8 mouse cellular contexts compared by ENCODE assay signal in genomic region chr12:85280845-85281651, GRCm38 (mm10). TPM values are rescaled to one million over a fixed set of nuclear protein-coding genes. Genes with fewer than 3 reads are reported as not detected.
DNase-seq lines count a peak whose midpoint lies in the region; ATAC-seq lines count a peak whose summit lies in the region.

No protein-coding gene starts in this region.

- H3K27me3 ChIP-seq in liver, embryonic 11.5 days (replicated peaks; ENCODE audit: control insufficient read depth, insufficient read depth, low read length), result no peaks in the 10 kb centered on the region
- H3K27me3 ChIP-seq in embryonic facial prominence, embryonic 15.5 days, result no peaks in the 10 kb centered on the region
- no peaks in the 10 kb centered on the region for H3K27me3 ChIP-seq in limb, embryonic 10.5 days (ENCODE audit: low read depth, poor library complexity, severe bottlenecking)
- H3K27me3 ChIP-seq in neural tube, embryonic 13.5 days, result no peaks in the 10 kb centered on the region

- peak; percentile 43; the same call in 1 of the 2 replicates for ATAC-seq in liver, embryonic 11.5 days (replicated peaks; ENCODE audit: low FRiP score)
- ATAC-seq in embryonic facial prominence, embryonic 15.5 days (ENCODE audit: insufficient number of reproducible peaks, low FRiP score, low TSS enrichment, low read depth), result no peak
- no peak; the same call in none of the 2 replicates for ATAC-seq in neural tube, embryonic 13.5 days (ENCODE audit: low read depth)

- no peak overlapping the region for H3K4me3 ChIP-seq in liver, embryonic 11.5 days (ENCODE audit: low read depth, low read length)
- peak overlapping the region; percentile 62 for H3K4me3 ChIP-seq in embryonic facial prominence, embryonic 15.5 days (replicated peaks)
- peak overlapping the region; percentile 74; the same call in 1 of the 2 replicates for H3K4me3 ChIP-seq in limb, embryonic 10.5 days
- H3K4me3 ChIP-seq in neural tube, embryonic 13.5 days, result peak overlapping the region; percentile 72; the same call in 1 of the 2 replicates

- peak overlapping the region; percentile 50; the same call in 1 of the 2 replicates for H3K9ac ChIP-seq in liver, embryonic 11.5 days (ENCODE audit: low read depth, low read length)
- no peak overlapping the region for H3K9ac ChIP-seq in embryonic facial prominence, embryonic 15.5 days
- no peak overlapping the region for H3K9ac ChIP-seq in neural tube, embryonic 13.5 days

- DNase-seq in liver, embryonic 11.5 days (ENCODE audit: low spot score), result no peak
- no peak for DNase-seq in liver
- DNase-seq in limb, embryonic 10.5 days (ENCODE audit: low spot score), result no peak
- no peak for DNase-seq in left cerebral cortex, postnatal 10 days (ENCODE audit: extremely low spot score in 1 of 2, low spot score in 2 of 2)
- DNase-seq in ovary, postnatal 14 days (ENCODE audit: low spot score), result no peak
- no peak for DNase-seq in gastrocnemius, postnatal 14 days

- WGBS in liver, embryonic 11.5 days, result 56% methylated on average over 12 of the region's 12 CpGs
- WGBS in embryonic facial prominence, embryonic 15.5 days, result 55% methylated on average over 12 of the region's 12 CpGs
- WGBS in limb, embryonic 10.5 days, result 73% methylated on average over 12 of the region's 12 CpGs
- WGBS in neural tube, embryonic 13.5 days, result 64% methylated on average over 12 of the region's 12 CpGs

- H3K27ac ChIP-seq in liver, embryonic 11.5 days (ENCODE audit: low read depth, low read length), result no peak overlapping the region
- H3K27ac ChIP-seq in embryonic facial prominence, embryonic 15.5 days (replicated peaks), result no peak overlapping the region
- H3K27ac ChIP-seq in limb, embryonic 10.5 days, result no peak overlapping the region
- no peak overlapping the region for H3K27ac ChIP-seq in neural tube, embryonic 13.5 days (replicated peaks)

- H3K4me2 ChIP-seq in liver, embryonic 11.5 days, result peak overlapping the region; percentile 74
- H3K4me2 ChIP-seq in embryonic facial prominence, embryonic 15.5 days (replicated peaks), result peak overlapping the region; percentile 74; the same call in 1 of the 2 replicates
- H3K4me2 ChIP-seq in neural tube, embryonic 13.5 days, result peak overlapping the region; percentile 79

- H3K36me3 ChIP-seq in liver, embryonic 11.5 days (ENCODE audit: control insufficient read depth, insufficient read depth, low read length), result no peaks in the 10 kb centered on the region
- no peaks in the 10 kb centered on the region for H3K36me3 ChIP-seq in embryonic facial prominence, embryonic 15.5 days
- H3K36me3 ChIP-seq in limb, embryonic 10.5 days, result no peaks in the 10 kb centered on the region
- H3K36me3 ChIP-seq in neural tube, embryonic 13.5 days, result no peaks in the 10 kb centered on the region

- no peaks in the 10 kb centered on the region for H3K9me3 ChIP-seq in liver, embryonic 11.5 days (ENCODE audit: control insufficient read depth, low read length)
- H3K9me3 ChIP-seq in embryonic facial prominence, embryonic 15.5 days (replicated peaks), result no peaks in the 10 kb centered on the region
- H3K9me3 ChIP-seq in limb, embryonic 10.5 days (replicated peaks), result no peaks in the 10 kb centered on the region
- H3K9me3 ChIP-seq in neural tube, embryonic 13.5 days, result no peaks in the 10 kb centered on the region

- intact Hi-C loops in left cerebral cortex, postnatal 10 days (cut with DNase I), result no loop called here
- intact Hi-C loops in gastrocnemius, postnatal 14 days (cut with DNase I; ENCODE audit: low total_unique reads), result no loop called here

- H3K4me1 ChIP-seq in liver, embryonic 11.5 days (replicated peaks; ENCODE audit: control insufficient read depth, insufficient read depth, low read length), result peaks cover 13% of the 10 kb centered on the region
- peaks cover 6% of the 10 kb centered on the region for H3K4me1 ChIP-seq in embryonic facial prominence, embryonic 15.5 days
- H3K4me1 ChIP-seq in limb, embryonic 10.5 days, result peaks cover 7% of the 10 kb centered on the region
- H3K4me1 ChIP-seq in neural tube, embryonic 13.5 days (replicated peaks), result peaks cover 6% of the 10 kb centered on the region

RNA-seq across cellular contexts. Expression of gene Acyp1, which starts 7.2 kb away (rescaled TPM):
- 88.3 and 92.2 TPM in 2 replicates for polyA plus RNA-seq in liver, embryonic 11.5 days (2014; fragmentation: Nextera tagmentation; extraction: Ambion mirVana)
- 50.8 and 60.2 TPM in 2 replicates for polyA plus RNA-seq in embryonic facial prominence, embryonic 15.5 days (2015; fragmentation: Nextera tagmentation; extraction: Ambion mirVana)
- polyA plus RNA-seq in limb, embryonic 10.5 days (2016; fragmentation: Nextera tagmentation; extraction: Ambion mirVana), result 47.2 and 54.2 TPM in 2 replicates
- 66.1 and 74.5 TPM in 2 replicates for polyA plus RNA-seq in neural tube, embryonic 13.5 days (2015; fragmentation: Nextera tagmentation; extraction: Ambion mirVana)
- 10 to 100 TPM; 19.2 to 23.1 TPM for total RNA-seq in left cerebral cortex, postnatal 10 days (2021)
- 10 to 100 TPM; 26.2 to 27.3 TPM for total RNA-seq in gastrocnemius, postnatal 14 days (2021)

RNA-seq across cellular contexts. Expression of gene Zc2hc1c, which starts 7.3 kb away (rescaled TPM):
- 0.43 and 0.49 TPM in 2 replicates for polyA plus RNA-seq in liver, embryonic 11.5 days (2014; fragmentation: Nextera tagmentation; extraction: Ambion mirVana)
- polyA plus RNA-seq in embryonic facial prominence, embryonic 15.5 days (2015; fragmentation: Nextera tagmentation; extraction: Ambion mirVana), result 1.7 and 2.4 TPM in 2 replicates
- 0.68 and 0.91 TPM in 2 replicates for polyA plus RNA-seq in limb, embryonic 10.5 days (2016; fragmentation: Nextera tagmentation; extraction: Ambion mirVana)
- 1.1 and 1.2 TPM in 2 replicates for polyA plus RNA-seq in neural tube, embryonic 13.5 days (2015; fragmentation: Nextera tagmentation; extraction: Ambion mirVana)
- 1 to 10 TPM in 1 of 2 experiments, under 1 TPM in 1; 0.86 to 1.1 TPM for total RNA-seq in left cerebral cortex, postnatal 10 days (2021)
- under 1 TPM; 0.59 to 0.89 TPM for total RNA-seq in gastrocnemius, postnatal 14 days (2021)

RNA-seq across cellular contexts. Expression of gene Mlh3, which starts 10.6 kb away (rescaled TPM):
- 6.1 and 7.8 TPM in 2 replicates for polyA plus RNA-seq in liver, embryonic 11.5 days (2014; fragmentation: Nextera tagmentation; extraction: Ambion mirVana)
- 7.5 and 8.4 TPM in 2 replicates for polyA plus RNA-seq in embryonic facial prominence, embryonic 15.5 days (2015; fragmentation: Nextera tagmentation; extraction: Ambion mirVana)
- polyA plus RNA-seq in limb, embryonic 10.5 days (2016; fragmentation: Nextera tagmentation; extraction: Ambion mirVana), result 7.0 and 8.2 TPM in 2 replicates
- polyA plus RNA-seq in neural tube, embryonic 13.5 days (2015; fragmentation: Nextera tagmentation; extraction: Ambion mirVana), result 8.7 and 9.6 TPM in 2 replicates
- total RNA-seq in left cerebral cortex, postnatal 10 days (2021), result 10 to 100 TPM; 12.6 to 13.1 TPM
- total RNA-seq in gastrocnemius, postnatal 14 days (2021), result 1 to 10 TPM; 6.6 to 8.6 TPM

RNA-seq across cellular contexts. Expression of gene Nek9, which starts 58.1 kb away (rescaled TPM):
- 7.2 and 9.4 TPM in 2 replicates for polyA plus RNA-seq in liver, embryonic 11.5 days (2014; fragmentation: Nextera tagmentation; extraction: Ambion mirVana)
- polyA plus RNA-seq in embryonic facial prominence, embryonic 15.5 days (2015; fragmentation: Nextera tagmentation; extraction: Ambion mirVana), result 23.9 and 25.4 TPM in 2 replicates
- 26.0 and 29.9 TPM in 2 replicates for polyA plus RNA-seq in limb, embryonic 10.5 days (2016; fragmentation: Nextera tagmentation; extraction: Ambion mirVana)
- 14.7 and 15.2 TPM in 2 replicates for polyA plus RNA-seq in neural tube, embryonic 13.5 days (2015; fragmentation: Nextera tagmentation; extraction: Ambion mirVana)
- 10 to 100 TPM; 24.5 to 26.3 TPM for total RNA-seq in left cerebral cortex, postnatal 10 days (2021)
- total RNA-seq in gastrocnemius, postnatal 14 days (2021), result 10 to 100 TPM; 47.7 to 51.9 TPM
